Mouse (Mus musculus) induced T-regulatory cell, adult 2 months (primary cell): ENCODE results near the gene Ptprc.

ENCODE experiments used
- DNase-seq: peaks from one replicate; pipeline ENCODE4 v3.0.0-alpha.2; 2012; ENCODE audit warnings: low read depth

Ptprc gene

GRCm38 (mm10) chr1:138153126-138153525 is 22.4 kb downstream of the Ptprc start:
- no peak for DNase-seq

GRCm38 (mm10) chr1:138148844-138149243 is 26.7 kb downstream of the Ptprc start:
- peak; percentile 83 for DNase-seq

GRCm38 (mm10) chr1:138145571-138145970 is 29.9 kb downstream of the Ptprc start:
- DNase-seq: no peak

GRCm38 (mm10) chr1:138145148-138145547 is 30.4 kb downstream of the Ptprc start:
- DNase-seq: peak; percentile 77

- DNase-seq: peak; percentile 82
Measured at GRCm38 (mm10) chr1:138144365-138144764, 31.1 kb downstream of the Ptprc start.

GRCm38 (mm10) chr1:138140769-138141168 is 34.7 kb downstream of the Ptprc start:
- peak; percentile 75 for DNase-seq

- peak; percentile 78 for DNase-seq
Measured at GRCm38 (mm10) chr1:138137696-138138095, 37.8 kb downstream of the Ptprc start.

- DNase-seq: peak; percentile 76
Measured at GRCm38 (mm10) chr1:138137024-138137577, 38.4 kb downstream of the Ptprc start.

GRCm38 (mm10) chr1:138136373-138136779 is 39.1 kb downstream of the Ptprc start:
- DNase-seq: peak; percentile 97

GRCm38 (mm10) chr1:138135637-138136372 is 39.7 kb downstream of the Ptprc start:
- peak; percentile 65 for DNase-seq

- peak; percentile 62 for DNase-seq
Measured at GRCm38 (mm10) chr1:138135117-138135516, 40.4 kb downstream of the Ptprc start.

- peak; percentile 86 for DNase-seq
Measured at GRCm38 (mm10) chr1:138134324-138134723, 41.2 kb downstream of the Ptprc start.

GRCm38 (mm10) chr1:138131739-138132138 is 43.8 kb downstream of the Ptprc start:
- peak; percentile 64 for DNase-seq

GRCm38 (mm10) chr1:138130145-138130544 is 45.4 kb downstream of the Ptprc start:
- peak; percentile 82 for DNase-seq

- peak; percentile 49 for DNase-seq
Measured at GRCm38 (mm10) chr1:138126843-138127242, 48.7 kb downstream of the Ptprc start.

GRCm38 (mm10) chr1:138125281-138125680 is 50.2 kb downstream of the Ptprc start:
- DNase-seq: peak; percentile 60

GRCm38 (mm10) chr1:138123866-138124265 is 51.6 kb downstream of the Ptprc start:
- DNase-seq: peak; percentile 86

- no peak for DNase-seq
Measured at GRCm38 (mm10) chr1:138119895-138120294, 55.6 kb downstream of the Ptprc start.

- DNase-seq: no peak
Measured at GRCm38 (mm10) chr1:138093219-138093618, 82.3 kb downstream of the Ptprc start.

- DNase-seq: peak; percentile 58
Measured at GRCm38 (mm10) chr1:138085810-138086209, 89.7 kb downstream of the Ptprc start.

- no peak for DNase-seq
Measured at GRCm38 (mm10) chr1:138083707-138084106, 91.8 kb downstream of the Ptprc start.

- no peak for DNase-seq
Measured at GRCm38 (mm10) chr1:138080308-138080707, 95.2 kb downstream of the Ptprc start.

- DNase-seq: peak; percentile 93
Measured at GRCm38 (mm10) chr1:138044196-138044945, 131.1 kb downstream of the Ptprc start.
